Mouse (Mus musculus): ENCODE data around the gene Dcxr. TPM values are rescaled to one million over a fixed set of nuclear protein-coding genes. Genes with fewer than 3 reads are reported as not detected.

The Dcxr gene
- total RNA-seq, 1 experiment, result 43.6 TPM

GRCm38 (mm10) chr11:120704486-120705325 lies 22.4 kb downstream of the Dcxr start:
- no peaks in the 10 kb centered on the region for H3K9me3 ChIP-seq (ENCODE audit: control insufficient read depth, insufficient read depth, low read depth, low read length)
- H3K36me3 ChIP-seq (ENCODE audit: control insufficient read depth, insufficient read depth, low read length, poor library complexity, severe bottlenecking), result peaks cover 39% of the 10 kb centered on the region
- peak overlapping the region; percentile 52; the same call in 1 of the 2 replicates for H3K27ac ChIP-seq (ENCODE audit: insufficient read depth, low read depth, low read length, poor library complexity, severe bottlenecking)
- H3K9ac ChIP-seq (ENCODE audit: insufficient read depth, low read depth, low read length, poor library complexity, severe bottlenecking), result no peak overlapping the region
- H3K4me3 ChIP-seq (ENCODE audit: insufficient read depth in 1 of 2, low read depth in 1 of 2, low read length in 2 of 2, poor library complexity in 1 of 2, severe bottlenecking in 1 of 2), result no peak overlapping the region
- no peak for DNase-seq (ENCODE audit: low read depth, low spot score)
- in situ Hi-C loops (cut with MboI; ENCODE audit: low sequenced_read_pairs in 2 of 2, unreplicated experiment in 2 of 2), result no loop called here
- H3K4me1 ChIP-seq (ENCODE audit: control insufficient read depth in 2 of 2, insufficient read depth in 2 of 2, low read length in 2 of 2, poor library complexity in 1 of 2), result peaks cover 10 to 50% of the 10 kb centered on the region in 2 experiments; a peak in 3 of 4 replicates
- TF ChIP-seq ZC3H11A (IDR thresholded peaks at IDR 0.05; ENCODE audit: borderline replicate concordance, low read depth, low read length), result no peak
- TF ChIP-seq MAFK (IDR thresholded peaks at IDR 0.05; ENCODE audit: insufficient read depth, low read depth, low read length), result no peak
- TF ChIP-seq HCFC1 (IDR thresholded peaks at IDR 0.05; ENCODE audit: borderline replicate concordance, insufficient read depth, low read length), result no peak
- no peak for TF ChIP-seq ZNF384 (IDR thresholded peaks at IDR 0.05; ENCODE audit: low read depth, low read length)
- no peak for TF ChIP-seq CHD2 (IDR thresholded peaks at IDR 0.05; ENCODE audit: low read depth, low read length)

DNA sequence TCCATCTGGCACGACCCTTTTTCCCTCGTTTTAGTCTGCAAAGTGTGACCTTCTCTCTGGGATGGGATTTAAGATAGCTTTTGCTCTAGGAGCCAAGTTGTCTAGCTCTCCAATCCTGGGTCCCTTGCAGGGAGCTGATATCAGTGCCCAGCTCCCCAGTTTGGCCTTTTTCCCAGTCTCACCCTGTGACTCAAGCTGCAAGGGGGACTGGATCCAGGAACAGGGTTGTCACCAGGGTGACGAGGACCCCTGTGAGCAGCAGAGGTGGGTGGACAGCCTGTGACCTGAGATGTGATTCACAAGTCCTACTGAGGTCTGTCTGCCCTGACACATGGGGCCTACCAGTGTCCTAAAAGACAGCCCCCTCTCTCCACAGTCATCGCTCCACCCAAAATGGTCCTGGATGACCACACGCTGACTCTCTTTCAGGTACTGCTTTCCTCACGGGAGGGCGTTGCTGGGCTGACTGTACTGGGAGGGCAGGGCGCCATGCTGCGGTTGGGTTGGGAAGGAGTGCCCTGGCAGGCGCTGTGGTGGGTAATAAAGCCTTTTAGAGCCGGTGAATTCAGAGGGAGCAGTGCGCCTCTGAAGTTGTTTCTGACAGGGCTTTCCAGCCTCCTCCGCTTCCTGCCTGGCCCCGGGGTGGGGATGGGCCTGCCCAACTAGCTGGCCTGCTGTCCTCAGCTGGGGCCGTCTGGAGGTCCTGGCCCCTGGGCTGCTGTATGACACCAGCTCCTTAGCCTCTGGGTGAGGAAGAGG lies 23.2 kb downstream of the Dcxr start:
- peaks cover 10 to 47% of the 10 kb centered on the region in 2 experiments; a peak in 3 of 4 replicates for H3K4me1 ChIP-seq (ENCODE audit: control insufficient read depth in 2 of 2, insufficient read depth in 2 of 2, low read length in 2 of 2, poor library complexity in 1 of 2)
- in situ Hi-C loops (cut with MboI; ENCODE audit: low sequenced_read_pairs in 2 of 2, unreplicated experiment in 2 of 2), result no loop called here
- H3K4me3 ChIP-seq (ENCODE audit: insufficient read depth in 1 of 2, low read depth in 1 of 2, low read length in 2 of 2, poor library complexity in 1 of 2, severe bottlenecking in 1 of 2), result no peak overlapping the region

GRCm38 (mm10) chr11:120697741-120698140 lies 29.3 kb downstream of the Dcxr start:
- Histone ChIP-seq H3K4me1 (ENCODE audit: control insufficient read depth in 2 of 2, insufficient read depth in 2 of 2, low read length in 2 of 2, poor library complexity in 1 of 2) (peaks cover 0 to 14% of the 10 kb centered on the region in 2 experiments; a peak in 3 of 4 replicates), H3K36me3 (ENCODE audit: control insufficient read depth, insufficient read depth, low read length, poor library complexity, severe bottlenecking) (peaks cover 50% of the 10 kb centered on the region), H3K4me3 (ENCODE audit: insufficient read depth in 1 of 2, low read depth in 1 of 2, low read length in 2 of 2, poor library complexity in 1 of 2, severe bottlenecking in 1 of 2) (no peak overlapping the region), H3K27ac (ENCODE audit: insufficient read depth, low read depth, low read length, poor library complexity, severe bottlenecking) (no peak overlapping the region), H3K9ac (ENCODE audit: insufficient read depth, low read depth, low read length, poor library complexity, severe bottlenecking) (no peak overlapping the region), H3K9me3 (ENCODE audit: control insufficient read depth, insufficient read depth, low read depth, low read length) (no peaks in the 10 kb centered on the region)
- no peak for DNase-seq (ENCODE audit: low read depth, low spot score)
- no peak for TF ChIP-seq MAFK (IDR thresholded peaks at IDR 0.05; ENCODE audit: insufficient read depth, low read depth, low read length)
- TF ChIP-seq ZC3H11A (IDR thresholded peaks at IDR 0.05; ENCODE audit: borderline replicate concordance, low read depth, low read length), result no peak
- no peak for TF ChIP-seq HCFC1 (IDR thresholded peaks at IDR 0.05; ENCODE audit: borderline replicate concordance, insufficient read depth, low read length)
- no peak for TF ChIP-seq ZNF384 (IDR thresholded peaks at IDR 0.05; ENCODE audit: low read depth, low read length)
- TF ChIP-seq CHD2 (IDR thresholded peaks at IDR 0.05; ENCODE audit: low read depth, low read length), result no peak
- in situ Hi-C loops (cut with MboI; ENCODE audit: low sequenced_read_pairs in 2 of 2, unreplicated experiment in 2 of 2), result no loop called here

More for the DNA sequence above, 23.2 kb downstream of the Dcxr start:
- H3K9ac ChIP-seq (ENCODE audit: insufficient read depth, low read depth, low read length, poor library complexity, severe bottlenecking), result no peak overlapping the region
- H3K27ac ChIP-seq (ENCODE audit: insufficient read depth, low read depth, low read length, poor library complexity, severe bottlenecking), result peak overlapping the region; percentile 52
- TF ChIP-seq HCFC1 (IDR thresholded peaks at IDR 0.05; ENCODE audit: borderline replicate concordance, insufficient read depth, low read length) (no peak), ZNF384 (IDR thresholded peaks at IDR 0.05; ENCODE audit: low read depth, low read length) (no peak), ZC3H11A (IDR thresholded peaks at IDR 0.05; ENCODE audit: borderline replicate concordance, low read depth, low read length) (no peak), CHD2 (IDR thresholded peaks at IDR 0.05; ENCODE audit: low read depth, low read length) (no peak), MAFK (IDR thresholded peaks at IDR 0.05; ENCODE audit: insufficient read depth, low read depth, low read length) (no peak)
- no peak for DNase-seq (ENCODE audit: low read depth, low spot score)
- H3K36me3 ChIP-seq (ENCODE audit: control insufficient read depth, insufficient read depth, low read length, poor library complexity, severe bottlenecking), result peaks cover 45% of the 10 kb centered on the region
- H3K9me3 ChIP-seq (ENCODE audit: control insufficient read depth, insufficient read depth, low read depth, low read length), result no peaks in the 10 kb centered on the region

DNA sequence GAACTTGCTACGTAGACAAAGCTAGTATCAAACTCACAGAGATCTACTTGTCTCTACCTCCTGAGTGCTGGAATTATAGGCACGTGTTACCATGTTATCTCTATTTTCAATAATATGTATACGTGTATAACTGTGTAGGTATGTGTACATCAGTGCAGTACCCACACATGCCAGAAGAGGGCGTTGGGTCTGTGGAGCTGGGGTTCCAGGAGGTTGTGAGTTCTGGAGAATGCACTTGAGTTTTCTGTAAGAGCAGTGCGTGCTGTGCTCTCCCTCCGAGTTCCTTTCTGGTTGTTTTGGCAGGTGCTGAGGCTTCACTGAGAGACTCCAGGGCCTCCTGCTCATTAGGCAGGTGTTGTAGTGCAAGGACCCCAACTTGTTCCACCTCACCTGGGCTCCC lies 30.5 kb downstream of the Dcxr start:
- no peak for DNase-seq (ENCODE audit: low read depth, low spot score)
- Histone ChIP-seq H3K4me3 (ENCODE audit: insufficient read depth in 1 of 2, low read depth in 1 of 2, low read length in 2 of 2, poor library complexity in 1 of 2, severe bottlenecking in 1 of 2) (no peak overlapping the region), H3K9ac (ENCODE audit: insufficient read depth, low read depth, low read length, poor library complexity, severe bottlenecking) (no peak overlapping the region), H3K36me3 (ENCODE audit: control insufficient read depth, insufficient read depth, low read length, poor library complexity, severe bottlenecking) (peaks cover 44% of the 10 kb centered on the region), H3K27ac (ENCODE audit: insufficient read depth, low read depth, low read length, poor library complexity, severe bottlenecking) (no peak overlapping the region), H3K4me1 (ENCODE audit: control insufficient read depth in 2 of 2, insufficient read depth in 2 of 2, low read length in 2 of 2, poor library complexity in 1 of 2) (peaks cover 0 to 14% of the 10 kb centered on the region in 2 experiments; a peak in 3 of 4 replicates), H3K9me3 (ENCODE audit: control insufficient read depth, insufficient read depth, low read depth, low read length) (no peaks in the 10 kb centered on the region)
- TF ChIP-seq ZC3H11A (IDR thresholded peaks at IDR 0.05; ENCODE audit: borderline replicate concordance, low read depth, low read length), result no peak
- TF ChIP-seq CHD2 (IDR thresholded peaks at IDR 0.05; ENCODE audit: low read depth, low read length), result no peak
- TF ChIP-seq HCFC1 (IDR thresholded peaks at IDR 0.05; ENCODE audit: borderline replicate concordance, insufficient read depth, low read length), result no peak
- TF ChIP-seq MAFK (IDR thresholded peaks at IDR 0.05; ENCODE audit: insufficient read depth, low read depth, low read length), result no peak
- no peak for TF ChIP-seq ZNF384 (IDR thresholded peaks at IDR 0.05; ENCODE audit: low read depth, low read length)
- in situ Hi-C loops (cut with MboI; ENCODE audit: low sequenced_read_pairs in 2 of 2, unreplicated experiment in 2 of 2), result no loop called here
